Mouse (Mus musculus) T-cell, adult 2 months (primary cell): ENCODE data around the gene Znrf4.
A peak's percentile ranks its signal among the peaks of the same experiment; 100 is the strongest.
"Not testable (repeated sequence)": the region's sequence is repeated elsewhere in the genome, so short reads cannot be mapped to it uniquely, and the experiment has no call there.

Experiments used
- DNase-seq: peaks from one replicate; pipeline ENCODE4 v3.0.0; 2022; ENCODE audit warnings: low spot score

The Znrf4 gene

GRCm38 (mm10) chr17:56524943-56525342, 12.7 kb upstream of the Znrf4 start:
- DNase-seq, result no peak

GRCm38 (mm10) chr17:56522744-56523143, 10.5 kb upstream of the Znrf4 start:
- DNase-seq, result no peak

- no peak for DNase-seq
These were observed 3.6 kb upstream of the Znrf4 start for GRCm38 (mm10) chr17:56515690-56516410.

DNA sequence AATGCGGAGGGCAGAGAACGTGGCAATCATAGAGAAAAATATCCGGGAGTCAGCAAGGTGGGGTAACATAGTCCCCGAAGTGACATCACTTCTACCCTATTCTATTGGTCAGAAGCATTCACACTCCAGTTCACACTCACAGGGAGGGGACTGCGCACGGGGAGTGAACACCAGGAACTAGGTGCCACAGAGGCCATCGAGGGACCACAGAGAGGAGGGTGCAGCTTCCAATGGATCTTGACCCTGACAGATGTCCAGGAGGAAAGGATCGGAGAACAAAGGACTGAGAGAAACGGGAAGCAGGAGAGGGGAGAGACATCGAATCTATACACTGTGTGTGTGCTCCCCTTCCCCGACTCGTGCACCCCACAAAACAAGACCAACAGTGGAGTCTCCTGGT, 2.7 kb upstream of the Znrf4 start:
- no peak for DNase-seq

DNA sequence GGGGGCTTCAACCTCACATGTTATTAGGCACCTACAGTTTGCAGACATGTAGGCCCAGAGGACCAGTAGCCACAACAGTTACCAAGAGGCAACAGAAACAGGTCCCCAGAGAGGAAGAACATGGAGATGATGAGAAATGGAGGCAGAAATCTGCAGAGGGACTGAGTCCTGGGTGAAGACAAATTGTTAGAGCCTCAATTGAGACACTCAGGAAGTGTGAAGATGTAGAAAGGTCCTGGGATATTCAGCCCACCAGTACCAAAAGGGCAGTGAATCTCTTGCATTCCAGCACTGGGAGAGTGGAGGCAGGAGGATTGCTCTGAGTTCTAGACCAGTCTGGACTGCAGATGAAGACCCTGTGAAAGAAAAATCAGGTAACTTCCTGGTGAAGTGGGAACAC, 2.1 kb upstream of the Znrf4 start:
- no peak for DNase-seq

DNA sequence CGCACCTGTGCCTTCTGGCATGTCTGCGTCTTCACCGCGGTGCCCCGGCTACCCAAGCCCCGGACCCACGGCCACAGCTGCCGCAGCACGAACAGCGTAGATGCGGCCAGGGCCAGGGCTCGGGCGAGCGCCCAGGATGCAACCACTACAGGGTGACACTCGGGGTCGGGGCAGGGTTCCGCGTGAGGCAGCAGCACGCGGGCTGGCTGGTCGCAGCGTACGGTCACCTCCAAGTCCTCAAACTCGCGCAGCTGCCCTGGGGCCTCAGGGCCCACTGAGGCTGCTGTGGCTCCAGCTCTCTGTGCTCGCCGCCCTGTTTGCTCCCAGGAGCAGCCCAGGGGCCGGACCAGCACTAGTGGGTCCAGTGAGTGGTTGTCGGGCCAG, 532 bp downstream of the Znrf4 start:
- no peak for DNase-seq

DNA sequence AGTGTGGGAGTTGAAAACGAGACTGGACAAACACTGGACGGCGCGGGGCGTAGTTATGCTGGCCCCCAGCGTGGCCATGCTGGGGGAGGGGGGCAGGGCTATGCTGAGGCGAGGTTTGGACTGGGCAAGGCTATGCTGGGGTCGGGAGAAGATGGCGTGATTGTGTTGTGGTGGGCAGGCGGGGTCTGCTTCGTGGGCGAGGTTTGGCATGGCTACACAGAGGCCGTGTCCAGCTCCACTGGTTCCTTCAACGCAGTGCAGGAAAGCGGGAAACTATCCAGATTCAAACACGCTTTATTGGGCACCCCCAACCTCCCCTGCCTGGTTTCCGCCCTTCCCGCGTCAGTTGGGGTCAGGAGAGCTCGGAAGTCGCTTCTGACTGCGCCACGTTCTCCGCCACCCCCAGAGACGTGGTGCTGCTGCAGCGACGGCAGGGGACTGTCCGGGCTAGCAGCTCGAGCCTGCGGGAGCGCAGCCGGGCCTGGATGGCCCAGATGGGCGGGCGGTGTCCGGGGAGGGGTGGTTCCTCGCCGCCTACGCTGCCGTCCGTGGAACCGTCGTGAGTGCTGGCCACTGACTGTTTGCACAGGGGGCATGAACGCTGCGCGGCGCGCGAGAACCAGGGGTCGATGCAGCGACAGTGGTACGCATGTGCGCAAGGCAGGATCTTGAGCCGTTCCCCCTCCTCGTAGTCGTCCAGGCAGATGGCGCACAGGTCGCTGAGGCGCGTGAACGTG, 1.1 kb downstream of the Znrf4 start:
- no peak for DNase-seq

DNA sequence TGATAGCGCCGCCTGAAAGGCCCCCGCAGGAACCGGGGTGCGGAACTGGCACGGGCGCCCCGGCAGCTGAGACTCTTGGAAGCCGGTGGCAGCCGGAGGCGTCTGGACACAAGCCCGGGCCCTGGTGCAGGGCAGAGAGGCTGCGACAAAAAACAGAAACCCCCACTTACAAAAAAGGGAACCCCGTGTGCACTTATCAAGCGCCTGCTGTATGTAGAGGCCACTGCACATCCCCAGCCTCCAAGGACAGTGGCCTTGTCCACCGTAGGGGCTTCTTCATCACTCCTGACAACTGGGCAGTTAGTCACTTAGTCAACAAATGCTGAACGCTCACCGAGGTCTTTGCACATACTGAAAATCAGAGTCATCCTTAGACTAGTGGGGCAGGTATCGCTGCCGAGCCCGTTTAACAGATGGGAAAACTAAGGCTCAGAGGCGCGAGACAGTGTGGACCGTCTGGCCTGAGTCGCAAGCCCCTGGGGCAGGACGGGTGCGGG, 1.7 kb downstream of the Znrf4 start:
- DNase-seq, result no peak

GRCm38 (mm10) chr17:56509707-56510472, 2.3 kb downstream of the Znrf4 start:
- DNase-seq, result no peak

- DNase-seq, result no peak
These were observed 3.1 kb downstream of the Znrf4 start for GRCm38 (mm10) chr17:56509021-56509640.

- DNase-seq, result peak; percentile 91
These were observed 4.8 kb downstream of the Znrf4 start for GRCm38 (mm10) chr17:56507161-56508068.

- DNase-seq, result no peak
These were observed 5.7 kb downstream of the Znrf4 start for GRCm38 (mm10) chr17:56506417-56507065.

GRCm38 (mm10) chr17:56505401-56505800, 6.8 kb downstream of the Znrf4 start:
- DNase-seq, result no peak

DNA sequence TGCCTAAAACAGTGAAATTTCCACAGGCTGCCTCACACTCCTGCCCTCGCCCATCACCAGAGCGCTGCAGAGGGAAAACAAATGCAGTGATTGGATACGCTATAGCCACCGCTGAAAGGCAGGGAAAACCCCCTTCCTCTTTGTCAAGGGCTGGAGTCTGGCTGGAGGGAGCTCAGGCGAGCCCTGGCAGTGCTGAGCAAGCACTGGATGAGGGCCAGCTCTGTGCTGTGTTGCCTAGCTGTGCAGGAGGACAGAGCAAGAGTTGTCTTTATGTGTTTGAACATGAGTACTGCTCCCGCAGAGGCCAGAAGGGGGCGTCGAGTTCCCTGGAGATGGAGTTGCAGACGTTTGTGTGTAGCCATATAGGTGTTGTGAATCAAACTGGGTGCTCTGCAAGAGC, 9.7 kb downstream of the Znrf4 start:
- no peak for DNase-seq

GRCm38 (mm10) chr17:56501635-56502400, 10.4 kb downstream of the Znrf4 start:
- DNase-seq, result not testable (repeated sequence)

- no peak for DNase-seq
These were observed 13.0 kb downstream of the Znrf4 start for GRCm38 (mm10) chr17:56499229-56499628.

DNA sequence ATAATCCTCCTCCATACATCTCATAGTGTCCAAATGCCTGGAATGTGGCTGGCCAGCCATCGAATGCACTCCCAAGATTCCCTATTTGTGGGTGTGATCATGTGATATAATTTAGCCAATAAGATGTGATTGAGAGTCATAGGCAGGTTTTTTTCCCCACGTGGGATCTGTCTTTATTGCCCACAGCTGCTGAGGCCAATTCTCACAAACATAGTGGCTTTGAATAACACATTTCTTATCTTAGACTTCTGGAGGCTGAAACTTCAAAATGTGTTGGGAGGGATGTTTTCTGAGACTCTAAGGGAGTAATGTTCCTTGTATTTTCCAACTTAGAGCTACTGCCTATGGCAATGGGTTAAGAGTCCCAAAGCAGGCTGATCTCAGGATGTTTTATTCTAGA, 17.8 kb downstream of the Znrf4 start:
- DNase-seq, result no peak

DNA sequence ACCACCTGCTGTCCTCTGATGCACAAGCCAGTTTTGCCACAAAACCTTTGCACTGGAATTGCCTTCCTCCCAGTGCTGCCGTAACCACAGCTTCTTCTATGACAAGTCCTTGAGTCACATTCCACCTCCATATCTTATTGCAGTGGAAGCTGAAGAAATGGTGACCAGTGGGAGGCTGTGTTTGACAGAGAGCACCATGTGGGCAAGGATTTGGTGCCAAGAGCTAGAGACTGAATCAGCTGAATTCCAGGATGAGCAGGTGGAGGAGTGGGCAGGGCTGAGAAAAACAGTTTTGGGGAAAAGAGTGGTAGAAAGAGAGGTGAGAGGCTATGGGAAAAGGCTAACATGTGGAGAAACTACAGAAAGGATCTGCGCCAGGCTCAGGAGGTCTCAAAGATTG, 18.4 kb downstream of the Znrf4 start:
- DNase-seq, result no peak

GRCm38 (mm10) chr17:56490438-56491152, 21.6 kb downstream of the Znrf4 start:
- DNase-seq, result no peak
